Mouse (Mus musculus) large intestine, adult 2 months (tissue): ENCODE measurements at regions not wholly inside any gene's neighbourhood (a gene's known extent, or its start where the extent isn't known, plus 50 kb on each side); places are given as distances from the start of the nearest gene placed in this dataset.

Experiments
- DNase-seq: peaks from one replicate; pipeline ENCODE4 v3.0.0-alpha.2; 2012; ENCODE audit warnings: low read depth, low spot score
- WGBS: fragments of 180-500 bp; shearing (Covaris S2); methylation state at CpG from one replicate; pipeline ENCODE4 v1.1.7; 2018; 5-methylcytosine and 5-hydroxymethylcytosine counted together

GRCm38 (mm10) chr2:169177565-169177964, 222.2 kb upstream of the Zfp64 start:
- WGBS, result 83% methylated on average over 3 of the region's 3 CpGs
- no peak for DNase-seq

GRCm38 (mm10) chr2:169168795-169169194, 213.4 kb upstream of the Zfp64 start:
- no peak for DNase-seq
- 75% methylated on average over 5 of the region's 5 CpGs for WGBS

- no peak for DNase-seq
- WGBS, result 67% methylated on average over 6 of the region's 6 CpGs
Observed at GRCm38 (mm10) chr2:169168376-169168775, 213.0 kb upstream of the Zfp64 start.

- 67% methylated on average over 8 of the region's 8 CpGs for WGBS
- DNase-seq, result no peak
Observed at GRCm38 (mm10) chr2:169161651-169162050, 206.3 kb upstream of the Zfp64 start.

- no peak for DNase-seq
Observed at GRCm38 (mm10) chr2:169158760-169159159, 203.4 kb upstream of the Zfp64 start.

GRCm38 (mm10) chr2:169158005-169158673, 202.8 kb upstream of the Zfp64 start:
- WGBS, result 13% methylated on average over 17 of the region's 17 CpGs
- no peak for DNase-seq

More at GRCm38 (mm10) chr2:169158760-169159159, 203.4 kb upstream of the Zfp64 start:
- WGBS, result 17% methylated on average over 11 of the region's 11 CpGs

GRCm38 (mm10) chr2:169156908-169157307, 201.5 kb upstream of the Zfp64 start:
- 38% methylated on average over 8 of the region's 8 CpGs for WGBS
- no peak for DNase-seq

GRCm38 (mm10) chr2:169154881-169155280, 199.5 kb upstream of the Zfp64 start:
- 55% methylated on average over 12 of the region's 12 CpGs for WGBS

GRCm38 (mm10) chr2:169147655-169148054, 192.3 kb upstream of the Zfp64 start:
- DNase-seq, result no peak
- 73% methylated on average over 7 of the region's 7 CpGs for WGBS

More at GRCm38 (mm10) chr2:169154881-169155280, 199.5 kb upstream of the Zfp64 start:
- no peak for DNase-seq

GRCm38 (mm10) chr2:169142224-169142623, 186.8 kb upstream of the Zfp64 start:
- no peak for DNase-seq
- WGBS, result 68% methylated on average over 8 of the region's 8 CpGs

- 16% methylated on average over 15 of the region's 15 CpGs for WGBS
- DNase-seq, result no peak
Observed at GRCm38 (mm10) chr2:169133855-169134254, 178.5 kb upstream of the Zfp64 start.

GRCm38 (mm10) chr2:169125476-169125875, 170.1 kb upstream of the Zfp64 start:
- no peak for DNase-seq
- 84% methylated on average over 10 of the region's 10 CpGs for WGBS

- DNase-seq, result no peak
Observed at GRCm38 (mm10) chr2:169122887-169123286, 167.5 kb upstream of the Zfp64 start.

GRCm38 (mm10) chr2:169116841-169117240, 161.5 kb upstream of the Zfp64 start:
- DNase-seq, result no peak
- 67% methylated on average over 10 of the region's 10 CpGs for WGBS

More at GRCm38 (mm10) chr2:169122887-169123286, 167.5 kb upstream of the Zfp64 start:
- WGBS, result 90% methylated on average over 7 of the region's 7 CpGs

- WGBS, result 85% methylated on average over 4 of the region's 4 CpGs
Observed at GRCm38 (mm10) chr2:169109044-169109443, 153.7 kb upstream of the Zfp64 start.

GRCm38 (mm10) chr2:169108037-169108436, 152.7 kb upstream of the Zfp64 start:
- 37% methylated on average over 10 of the region's 10 CpGs for WGBS
- DNase-seq, result no peak

More at GRCm38 (mm10) chr2:169109044-169109443, 153.7 kb upstream of the Zfp64 start:
- DNase-seq, result no peak

GRCm38 (mm10) chr2:169101506-169102261, 146.3 kb upstream of the Zfp64 start:
- DNase-seq, result no peak
- 64% methylated on average over 13 of the region's 13 CpGs for WGBS

- DNase-seq, result no peak
- WGBS, result 80% methylated on average over 10 of the region's 10 CpGs
Observed at GRCm38 (mm10) chr2:169100516-169100915, 145.1 kb upstream of the Zfp64 start.

GRCm38 (mm10) chr2:169099678-169100077, 144.3 kb upstream of the Zfp64 start:
- no peak for DNase-seq
- WGBS, result 81% methylated on average over 12 of the region's 12 CpGs

GRCm38 (mm10) chr2:169098591-169098990, 143.2 kb upstream of the Zfp64 start:
- WGBS, result 87% methylated on average over 6 of the region's 6 CpGs
- DNase-seq, result no peak
